Mouse (Mus musculus): ENCODE results near the gene Pabpn1l. TPM values are rescaled to one million over a fixed set of nuclear protein-coding genes. Genes with fewer than 3 reads are reported as not detected.

Pabpn1l gene
- polyA plus RNA-seq (2014; fragmentation: Illumina TruSeq; extraction: RNeasy Lipid Tissue Mini Kit (QIAGEN cat#74804); ENCODE audit: low read depth, low replicate concordance): not detected

GRCm38 (mm10) chr8:122622727-122623126 lies at the start of gene Pabpn1l:
TSS of gene Pabpn1l (minus strand) at chr8:122622739.

GRCm38 (mm10) chr8:122611295-122612133 lies 11.0 kb downstream of the Pabpn1l start, which contains the start of the genes Galns and Trappc2l:
TSS of gene Galns (minus strand) at chr8:122611463.
TSS of gene Trappc2l (plus strand) at chr8:122611640.

GRCm38 (mm10) chr8:122576648-122577022 lies 45.9 kb downstream of the Pabpn1l start, which contains the start of gene Aprt:
TSS of gene Aprt (minus strand) at chr8:122576909.

Other genes starting within 250 kb of the Pabpn1l start
- 9.1 TPM for gene Zc3h18, start 246.1 kb downstream of the Pabpn1l start, polyA plus RNA-seq (2014; fragmentation: Illumina TruSeq; extraction: RNeasy Lipid Tissue Mini Kit (QIAGEN cat#74804); ENCODE audit: low read depth, low replicate concordance)
- not detected for gene Il17c, start 200.7 kb downstream of the Pabpn1l start, polyA plus RNA-seq (2014; fragmentation: Illumina TruSeq; extraction: RNeasy Lipid Tissue Mini Kit (QIAGEN cat#74804); ENCODE audit: low read depth, low replicate concordance)
- gene Cyba, start 189.8 kb downstream of the Pabpn1l start, polyA plus RNA-seq (2014; fragmentation: Illumina TruSeq; extraction: RNeasy Lipid Tissue Mini Kit (QIAGEN cat#74804); ENCODE audit: low read depth, low replicate concordance): not detected
- 0.50 TPM for gene Mvd, start 179.3 kb downstream of the Pabpn1l start, polyA plus RNA-seq (2014; fragmentation: Illumina TruSeq; extraction: RNeasy Lipid Tissue Mini Kit (QIAGEN cat#74804); ENCODE audit: low read depth, low replicate concordance)
- not detected for gene Snai3, start 162.0 kb downstream of the Pabpn1l start, polyA plus RNA-seq (2014; fragmentation: Illumina TruSeq; extraction: RNeasy Lipid Tissue Mini Kit (QIAGEN cat#74804); ENCODE audit: low read depth, low replicate concordance)
- gene Rnf166, start 146.7 kb downstream of the Pabpn1l start, polyA plus RNA-seq (2014; fragmentation: Illumina TruSeq; extraction: RNeasy Lipid Tissue Mini Kit (QIAGEN cat#74804); ENCODE audit: low read depth, low replicate concordance): 3.4 TPM
- not detected for gene Ctu2, start 146.6 kb downstream of the Pabpn1l start, polyA plus RNA-seq (2014; fragmentation: Illumina TruSeq; extraction: RNeasy Lipid Tissue Mini Kit (QIAGEN cat#74804); ENCODE audit: low read depth, low replicate concordance)
- gene Piezo1, start 71.4 kb downstream of the Pabpn1l start, polyA plus RNA-seq (2014; fragmentation: Illumina TruSeq; extraction: RNeasy Lipid Tissue Mini Kit (QIAGEN cat#74804); ENCODE audit: low read depth, low replicate concordance): 0.19 TPM
- gene Cdt1, start 54.7 kb downstream of the Pabpn1l start, polyA plus RNA-seq (2014; fragmentation: Illumina TruSeq; extraction: RNeasy Lipid Tissue Mini Kit (QIAGEN cat#74804); ENCODE audit: low read depth, low replicate concordance): 0.24 TPM
- gene Aprt, start 45.8 kb downstream of the Pabpn1l start, polyA plus RNA-seq (2014; fragmentation: Illumina TruSeq; extraction: RNeasy Lipid Tissue Mini Kit (QIAGEN cat#74804); ENCODE audit: low read depth, low replicate concordance): 2.4 TPM
- 0.48 TPM for gene Galns, start 11.3 kb downstream of the Pabpn1l start, polyA plus RNA-seq (2014; fragmentation: Illumina TruSeq; extraction: RNeasy Lipid Tissue Mini Kit (QIAGEN cat#74804); ENCODE audit: low read depth, low replicate concordance)
- 3.3 TPM for gene Trappc2l, start 11.1 kb downstream of the Pabpn1l start, polyA plus RNA-seq (2014; fragmentation: Illumina TruSeq; extraction: RNeasy Lipid Tissue Mini Kit (QIAGEN cat#74804); ENCODE audit: low read depth, low replicate concordance)
- gene Cbfa2t3, start 76.4 kb upstream of the Pabpn1l start, polyA plus RNA-seq (2014; fragmentation: Illumina TruSeq; extraction: RNeasy Lipid Tissue Mini Kit (QIAGEN cat#74804); ENCODE audit: low read depth, low replicate concordance): 0.48 TPM
- gene Acsf3, start 152.7 kb upstream of the Pabpn1l start, polyA plus RNA-seq (2014; fragmentation: Illumina TruSeq; extraction: RNeasy Lipid Tissue Mini Kit (QIAGEN cat#74804); ENCODE audit: low read depth, low replicate concordance): 1.9 TPM
- gene Cdh15, start 225.2 kb upstream of the Pabpn1l start, polyA plus RNA-seq (2014; fragmentation: Illumina TruSeq; extraction: RNeasy Lipid Tissue Mini Kit (QIAGEN cat#74804); ENCODE audit: low read depth, low replicate concordance): not detected

Measured in liver, adult 10 weeks (tissue).